Mouse (Mus musculus) kidney, adult 2 months (tissue): ENCODE data around the gene Gm17402.

Source experiments
- CTCF ChIP-seq: fragments of 200-500 bp; conservative IDR thresholded peaks from 2 replicates; pipeline ENCODE4 v1.5.1; 2011; ENCODE audit warnings: low read depth, mild to moderate bottlenecking, control low read depth, low read length, moderate library complexity, mixed read lengths; ENCODE audit not compliant: insufficient read depth, insufficient read length
- POLR2A ChIP-seq: fragments of 200-500 bp; IDR thresholded peaks from one replicate; pipeline ENCODE4 v1.6.1; 2011; ENCODE audit warnings: low read depth, low read length, control low read depth

GRCm38 (mm10) chr3:67358376-67358775, 16.6 kb downstream of the Gm17402 start:
- TF ChIP-seq CTCF (no peak), POLR2A (no peak)
